Mouse (Mus musculus): ENCODE data around the gene Ppp1r12b. TPM values are rescaled to one million over a fixed set of nuclear protein-coding genes. Genes with fewer than 3 reads are reported as not detected.

Ppp1r12b gene
- polyA plus RNA-seq, 1 experiment from 2014 or later: 6.5 TPM

- Histone ChIP-seq H3K27me3 (ENCODE audit: poor library complexity, severe bottlenecking) (no peaks in the 10 kb centered on the region), H3K9me3 (no peaks in the 10 kb centered on the region), H3K36me3 (replicated peaks) (no peaks in the 10 kb centered on the region; the same call in 1 of the 2 replicates), H3K4me1 (peaks cover 46% of the 10 kb centered on the region), H3K27ac (peak overlapping the region; percentile 70), H3K4me3 (no peak overlapping the region)
- no peak for DNase-seq (ENCODE audit: extremely low spot score, low spot score)
- 58% methylated on average over 6 of the region's 6 CpGs for WGBS
Observed at GRCm38 (mm10) chr1:134774728-134775287, 180.9 kb downstream of the Ppp1r12b start.

GRCm38 (mm10) chr1:134774247-134774646, 181.5 kb downstream of the Ppp1r12b start:
- Histone ChIP-seq H3K36me3 (replicated peaks) (no peaks in the 10 kb centered on the region; the same call in 1 of the 2 replicates), H3K4me3 (no peak overlapping the region), H3K4me1 (peaks cover 46% of the 10 kb centered on the region), H3K27ac (peak overlapping the region; percentile 62; the same call in 1 of the 2 replicates), H3K9me3 (no peaks in the 10 kb centered on the region), H3K27me3 (ENCODE audit: poor library complexity, severe bottlenecking) (no peaks in the 10 kb centered on the region)
- DNase-seq (ENCODE audit: extremely low spot score, low spot score): no peak
- WGBS: 87% methylated on average over 2 of the region's 2 CpGs

- Histone ChIP-seq H3K27ac (peak overlapping the region; percentile 62), H3K9me3 (no peaks in the 10 kb centered on the region), H3K4me3 (no peak overlapping the region), H3K27me3 (ENCODE audit: poor library complexity, severe bottlenecking) (no peaks in the 10 kb centered on the region), H3K36me3 (replicated peaks) (no peaks in the 10 kb centered on the region; the same call in 1 of the 2 replicates), H3K4me1 (peaks cover 45% of the 10 kb centered on the region)
- DNase-seq (ENCODE audit: extremely low spot score, low spot score): no peak
- 48% methylated on average over 12 of the region's 12 CpGs for WGBS
Observed at GRCm38 (mm10) chr1:134773256-134773655, 182.5 kb downstream of the Ppp1r12b start.

GRCm38 (mm10) chr1:134772821-134773220, 182.9 kb downstream of the Ppp1r12b start:
- 87% methylated on average over 3 of the region's 3 CpGs for WGBS
- H3K4me1 ChIP-seq: peaks cover 40% of the 10 kb centered on the region

GRCm38 (mm10) chr1:134771999-134772398, 183.7 kb downstream of the Ppp1r12b start:
- Histone ChIP-seq H3K27me3 (ENCODE audit: poor library complexity, severe bottlenecking) (no peaks in the 10 kb centered on the region), H3K36me3 (replicated peaks) (no peaks in the 10 kb centered on the region; the same call in 1 of the 2 replicates), H3K4me1 (peaks cover 32% of the 10 kb centered on the region), H3K4me3 (no peak overlapping the region), H3K9me3 (no peaks in the 10 kb centered on the region), H3K27ac (no peak overlapping the region)
- 91% methylated on average over 7 of the region's 7 CpGs for WGBS
- DNase-seq (ENCODE audit: extremely low spot score, low spot score): no peak

More at GRCm38 (mm10) chr1:134772821-134773220, 182.9 kb downstream of the Ppp1r12b start:
- H3K36me3 ChIP-seq (replicated peaks): no peaks in the 10 kb centered on the region; the same call in 1 of the 2 replicates
- H3K27ac ChIP-seq: no peak overlapping the region
- H3K4me3 ChIP-seq: no peak overlapping the region
- DNase-seq (ENCODE audit: extremely low spot score, low spot score): no peak
- H3K27me3 ChIP-seq (ENCODE audit: poor library complexity, severe bottlenecking): no peaks in the 10 kb centered on the region
- no peaks in the 10 kb centered on the region for H3K9me3 ChIP-seq

GRCm38 (mm10) chr1:134771353-134771752, 184.4 kb downstream of the Ppp1r12b start:
- H3K36me3 ChIP-seq (replicated peaks): no peaks in the 10 kb centered on the region; the same call in 1 of the 2 replicates
- DNase-seq (ENCODE audit: extremely low spot score, low spot score): no peak
- H3K9me3 ChIP-seq: no peaks in the 10 kb centered on the region
- no peak overlapping the region for H3K4me3 ChIP-seq
- H3K27me3 ChIP-seq (ENCODE audit: poor library complexity, severe bottlenecking): no peaks in the 10 kb centered on the region
- no peak overlapping the region for H3K27ac ChIP-seq
- peaks cover 29% of the 10 kb centered on the region for H3K4me1 ChIP-seq
- WGBS: 91% methylated on average over 6 of the region's 6 CpGs

GRCm38 (mm10) chr1:134770312-134770711, 185.4 kb downstream of the Ppp1r12b start:
- no peaks in the 10 kb centered on the region for H3K9me3 ChIP-seq
- WGBS: 93% methylated on average over 5 of the region's 5 CpGs
- no peak overlapping the region for H3K4me3 ChIP-seq
- H3K27ac ChIP-seq: no peak overlapping the region
- H3K36me3 ChIP-seq (replicated peaks): no peaks in the 10 kb centered on the region; the same call in 1 of the 2 replicates
- H3K4me1 ChIP-seq: peaks cover 21% of the 10 kb centered on the region
- no peaks in the 10 kb centered on the region for H3K27me3 ChIP-seq (ENCODE audit: poor library complexity, severe bottlenecking)
- DNase-seq (ENCODE audit: extremely low spot score, low spot score): no peak

GRCm38 (mm10) chr1:134766448-134766847, 189.3 kb downstream of the Ppp1r12b start:
- 86% methylated on average over 4 of the region's 4 CpGs for WGBS
- no peak overlapping the region for H3K27ac ChIP-seq
- H3K4me1 ChIP-seq: 0 out of 2 replicates have a peak, but pooled peaks cover 6% of the 10 kb centered on the region
- H3K27me3 ChIP-seq (ENCODE audit: poor library complexity, severe bottlenecking): no peaks in the 10 kb centered on the region
- no peak for DNase-seq (ENCODE audit: extremely low spot score, low spot score)
- no peaks in the 10 kb centered on the region; the same call in 1 of the 2 replicates for H3K36me3 ChIP-seq (replicated peaks)
- no peaks in the 10 kb centered on the region for H3K9me3 ChIP-seq
- no peak overlapping the region for H3K4me3 ChIP-seq

GRCm38 (mm10) chr1:134764831-134765458, 190.8 kb downstream of the Ppp1r12b start:
- Histone ChIP-seq H3K4me3 (no peak overlapping the region), H3K9me3 (no peaks in the 10 kb centered on the region), H3K4me1 (0 out of 2 replicates have a peak, but pooled peaks cover 6% of the 10 kb centered on the region), H3K36me3 (replicated peaks) (no peaks in the 10 kb centered on the region; the same call in 1 of the 2 replicates), H3K27me3 (ENCODE audit: poor library complexity, severe bottlenecking) (no peaks in the 10 kb centered on the region), H3K27ac (no peak overlapping the region)
- WGBS: 82% methylated on average over 7 of the region's 7 CpGs
- DNase-seq (ENCODE audit: extremely low spot score, low spot score): no peak

- Histone ChIP-seq H3K9me3 (no peaks in the 10 kb centered on the region), H3K36me3 (replicated peaks) (no peaks in the 10 kb centered on the region; the same call in 1 of the 2 replicates), H3K27ac (no peak overlapping the region), H3K4me3 (no peak overlapping the region), H3K27me3 (ENCODE audit: poor library complexity, severe bottlenecking) (no peaks in the 10 kb centered on the region), H3K4me1 (0 out of 2 replicates have a peak, but pooled peaks cover 6% of the 10 kb centered on the region)
- DNase-seq (ENCODE audit: extremely low spot score, low spot score): no peak
- 94% methylated on average over 11 of the region's 11 CpGs for WGBS
Observed at GRCm38 (mm10) chr1:134763776-134764438, 191.8 kb downstream of the Ppp1r12b start.

GRCm38 (mm10) chr1:134763250-134763649, 192.5 kb downstream of the Ppp1r12b start:
- no peak overlapping the region for H3K4me3 ChIP-seq
- no peaks in the 10 kb centered on the region; the same call in 1 of the 2 replicates for H3K36me3 ChIP-seq (replicated peaks)
- no peak for DNase-seq (ENCODE audit: extremely low spot score, low spot score)
- no peaks in the 10 kb centered on the region for H3K27me3 ChIP-seq (ENCODE audit: poor library complexity, severe bottlenecking)
- WGBS: 93% methylated on average over 4 of the region's 4 CpGs
- H3K9me3 ChIP-seq: no peaks in the 10 kb centered on the region
- 0 out of 2 replicates have a peak, but pooled peaks cover 6% of the 10 kb centered on the region for H3K4me1 ChIP-seq
- H3K27ac ChIP-seq: no peak overlapping the region

GRCm38 (mm10) chr1:134761534-134761933, 194.2 kb downstream of the Ppp1r12b start:
- Histone ChIP-seq H3K4me3 (no peak overlapping the region), H3K27ac (no peak overlapping the region), H3K4me1 (peaks cover 9% of the 10 kb centered on the region), H3K36me3 (replicated peaks) (no peaks in the 10 kb centered on the region), H3K27me3 (ENCODE audit: poor library complexity, severe bottlenecking) (no peaks in the 10 kb centered on the region), H3K9me3 (no peaks in the 10 kb centered on the region)
- 91% methylated on average over 7 of the region's 7 CpGs for WGBS
- DNase-seq (ENCODE audit: extremely low spot score, low spot score): no peak

- WGBS: 88% methylated on average over 5 of the region's 5 CpGs
Observed at GRCm38 (mm10) chr1:134760642-134761041, 195.1 kb downstream of the Ppp1r12b start.

More at GRCm38 (mm10) chr1:134760642-134761041, 195.1 kb downstream of the Ppp1r12b start:
- Histone ChIP-seq H3K36me3 (replicated peaks) (no peaks in the 10 kb centered on the region), H3K27me3 (ENCODE audit: poor library complexity, severe bottlenecking) (no peaks in the 10 kb centered on the region), H3K27ac (no peak overlapping the region), H3K4me3 (no peak overlapping the region), H3K9me3 (no peaks in the 10 kb centered on the region), H3K4me1 (peaks cover 17% of the 10 kb centered on the region)
- no peak for DNase-seq (ENCODE audit: extremely low spot score, low spot score)
